Mouse (Mus musculus) midbrain, postnatal 0 days (tissue): ENCODE measurements around the gene Tnip3. TPM values are rescaled to one million over a fixed set of nuclear protein-coding genes. Genes with fewer than 3 reads are reported as not detected.

ENCODE experiments used
- ATAC-seq: fragments of 200-750 bp; cut with Nextera tagmentation; 2 replicates; pipeline ENCODE4 v1.8.0; 2017; ENCODE audit warnings: moderate number of reproducible peaks, mild to moderate bottlenecking, moderate TSS enrichment, moderate library complexity; ENCODE audit not compliant: low FRiP score
- DNase-seq: peaks from one replicate; pipeline ENCODE4 v3.0.0-alpha.2; 2015; ENCODE audit warnings: low spot score
- H3K27ac ChIP-seq: fragments of 300-500 bp; sonication (generic); 2 replicates; pipeline ENCODE4 v1.5.1; 2014; ENCODE audit warnings: low read depth, mild to moderate bottlenecking, low read length, mixed read lengths
- H3K27me3 ChIP-seq: fragments of 300-500 bp; sonication (generic); 2 replicates; pipeline ENCODE4 v1.6.1; 2014; ENCODE audit warnings: low read length, control low read depth, mixed read lengths; ENCODE audit not compliant: insufficient read depth
- H3K36me3 ChIP-seq: fragments of 300-500 bp; sonication (generic); 2 replicates; pipeline ENCODE4 v1.6.1; 2014; ENCODE audit warnings: low read length, control low read depth, mixed read lengths; ENCODE audit not compliant: insufficient read depth
- H3K4me1 ChIP-seq: fragments of 300-500 bp; sonication (generic); 2 replicates; pipeline ENCODE4 v1.6.1; 2014; ENCODE audit warnings: mild to moderate bottlenecking, control low read depth, antibody characterized with exemption, low read length, mixed read lengths; ENCODE audit not compliant: insufficient read depth
- H3K4me2 ChIP-seq: fragments of 300-500 bp; sonication (generic); 2 replicates; pipeline ENCODE4 v1.6.1; 2014; ENCODE audit warnings: low read depth, mild to moderate bottlenecking, low read length, mixed read lengths; ENCODE audit not compliant: poor library complexity, severe bottlenecking
- H3K4me3 ChIP-seq: fragments of 300-500 bp; sonication (generic); 2 replicates; pipeline ENCODE4 v1.5.1; 2014; ENCODE audit warnings: low read depth, mild to moderate bottlenecking, low read length, moderate library complexity
- H3K9ac ChIP-seq: fragments of 300-500 bp; sonication (generic); replicated peaks from 2 replicates; pipeline ENCODE4 v1.6.1; 2014; ENCODE audit warnings: mild to moderate bottlenecking, low read length, moderate library complexity, mixed read lengths; ENCODE audit not compliant: poor library complexity, severe bottlenecking
- H3K9me3 ChIP-seq: fragments of 300-500 bp; sonication (generic); 2 replicates; pipeline ENCODE4 v1.6.1; 2016; ENCODE audit warnings: low read length, control low read depth
- CTCF ChIP-seq: IDR thresholded peaks from 2 replicates; pipeline ENCODE4 v1.5.1; 2016; ENCODE audit warnings: antibody characterized with exemption, mild to moderate bottlenecking
- WGBS: fragments of 180-500 bp; shearing (Covaris S2); extraction: QIAGEN DNeasy Blood & Tissue Kit; methylation state at CpG from one replicate; pipeline ENCODE4 v1.1.7; 2014; 5-methylcytosine and 5-hydroxymethylcytosine counted together
- polyA plus RNA-seq: library from polyadenylated mRNA; unstranded; fragments of >200 nt; fragmentation: Nextera tagmentation; extraction: Ambion mirVana; gene quantifications from 2 replicates; pipeline ENCODE4 v1.2.1, GENCODE M21; 2015
- total RNA-seq: library from RNA; depleted of rRNA; stranded (reverse); fragments of >200 nt; gene quantifications from 2 replicates; pipeline ENCODE4 v1.2.3, GENCODE M21; 2014; rRNA removed

Tnip3 gene
- total and polyA plus RNA-seq, 2 experiments from 2014 or later = not detected

GRCm38 (mm10) chr6:65663990-65664389 lies 138.9 kb downstream of the Tnip3 start:
- no peaks in the 10 kb centered on the region for H3K4me1 ChIP-seq
- no peak overlapping the region for H3K4me2 ChIP-seq
- no peak for DNase-seq
- no peak overlapping the region for H3K27ac ChIP-seq
- H3K36me3 ChIP-seq = no peaks in the 10 kb centered on the region
- H3K4me3 ChIP-seq = no peak overlapping the region
- no peak for TF ChIP-seq CTCF
- ATAC-seq = no peak
- no peak overlapping the region for H3K9ac ChIP-seq
- WGBS = 69% methylated on average over 6 of the region's 6 CpGs
- H3K27me3 ChIP-seq = no peaks in the 10 kb centered on the region
- no peaks in the 10 kb centered on the region for H3K9me3 ChIP-seq

- WGBS = 86% methylated on average over 3 of the region's 3 CpGs
- DNase-seq = no peak
- no peaks in the 10 kb centered on the region for H3K36me3 ChIP-seq
- ATAC-seq = no peak
- no peaks in the 10 kb centered on the region for H3K4me1 ChIP-seq
- no peaks in the 10 kb centered on the region for H3K9me3 ChIP-seq
- no peak overlapping the region for H3K27ac ChIP-seq
- no peak for TF ChIP-seq CTCF
- no peaks in the 10 kb centered on the region for H3K27me3 ChIP-seq
- H3K4me3 ChIP-seq = no peak overlapping the region
- no peak overlapping the region for H3K9ac ChIP-seq
- H3K4me2 ChIP-seq = no peak overlapping the region
These were observed 141.2 kb downstream of the Tnip3 start for GRCm38 (mm10) chr6:65666295-65666694.

GRCm38 (mm10) chr6:65669971-65670370 lies 144.9 kb downstream of the Tnip3 start:
- Histone ChIP-seq H3K36me3 (no peaks in the 10 kb centered on the region), H3K9ac (no peak overlapping the region), H3K9me3 (no peaks in the 10 kb centered on the region), H3K4me2 (no peak overlapping the region), H3K27me3 (no peaks in the 10 kb centered on the region), H3K4me3 (no peak overlapping the region), H3K4me1 (0 out of 2 replicates have a peak, but pooled peaks cover 4% of the 10 kb centered on the region), H3K27ac (no peak overlapping the region)
- WGBS = 50% methylated on average over 2 of the region's 2 CpGs
- DNase-seq = no peak
- ATAC-seq = no peak
- TF ChIP-seq CTCF = no peak

- H3K4me1 ChIP-seq = 0 out of 2 replicates have a peak, but pooled peaks cover 4% of the 10 kb centered on the region
These were observed 145.9 kb downstream of the Tnip3 start for GRCm38 (mm10) chr6:65670981-65671411.

GRCm38 (mm10) chr6:65671451-65671850 lies 146.3 kb downstream of the Tnip3 start, which contains the start of gene Ndnf:
TSS of gene Ndnf (plus strand) at chr6:65671590.
- DNase-seq = peak; percentile 75
- TF ChIP-seq CTCF = no peak

More at GRCm38 (mm10) chr6:65670981-65671411, 145.9 kb downstream of the Tnip3 start:
- H3K27ac ChIP-seq = no peak overlapping the region
- peak overlapping the region; percentile 29; the same call in 1 of the 2 replicates for H3K9ac ChIP-seq
- H3K4me2 ChIP-seq = peak overlapping the region; percentile 98
- H3K4me3 ChIP-seq = peak overlapping the region; percentile 57
- H3K36me3 ChIP-seq = no peaks in the 10 kb centered on the region
- no peaks in the 10 kb centered on the region for H3K9me3 ChIP-seq
- no peak for TF ChIP-seq CTCF
- no peaks in the 10 kb centered on the region for H3K27me3 ChIP-seq
- WGBS = 3% methylated on average over 16 of the region's 21 CpGs
- ATAC-seq (peak; percentile 39), DNase-seq (no peak)

GRCm38 (mm10) chr6:65672131-65673031 lies 147.3 kb downstream of the Tnip3 start:
- H3K4me2 ChIP-seq = peak overlapping the region; percentile 98
- H3K4me3 ChIP-seq = peak overlapping the region; percentile 57
- H3K27me3 ChIP-seq = no peaks in the 10 kb centered on the region
- H3K4me1 ChIP-seq = 0 out of 2 replicates have a peak, but pooled peaks cover 4% of the 10 kb centered on the region
- no peaks in the 10 kb centered on the region for H3K9me3 ChIP-seq
- ATAC-seq = peak; percentile 24
- under 1% methylated on average over 54 of the region's 57 CpGs for WGBS
- no peak for TF ChIP-seq CTCF
- no peak overlapping the region for H3K27ac ChIP-seq
- H3K36me3 ChIP-seq = no peaks in the 10 kb centered on the region
- peak; percentile 32 for DNase-seq
- peak overlapping the region; percentile 51 for H3K9ac ChIP-seq

More at GRCm38 (mm10) chr6:65671451-65671850, 146.3 kb downstream of the Tnip3 start, which contains the start of gene Ndnf:
- peak; percentile 88 for ATAC-seq
- Histone ChIP-seq H3K4me2 (peak within 1 kb of the TSS; percentile 98), H3K9me3 (no peaks in the 10 kb centered on the region), H3K4me1 (0 out of 2 replicates have a peak, but pooled peaks cover 4% of the 10 kb centered on the region), H3K27ac (no peak within 1 kb of the TSS), H3K36me3 (no peaks in the 10 kb centered on the region), H3K9ac (peak within 1 kb of the TSS; percentile 51), H3K27me3 (no peaks in the 10 kb centered on the region), H3K4me3 (peak within 1 kb of the TSS; percentile 57)
- WGBS = under 1% methylated on average over 31 of the region's 45 CpGs

Other genes with a start within 250 kb of the Tnip3 start
- gene C130060K24Rik, start 144.2 kb upstream of the Tnip3 start, total RNA-seq = 1.6 and 5.3 TPM in 2 replicates
- 1.4 and 1.8 TPM in 2 replicates for gene C130060K24Rik, start 144.2 kb upstream of the Tnip3 start, polyA plus RNA-seq
- gene Ndnf, start 146.3 kb downstream of the Tnip3 start, total RNA-seq = 14.0 and 30.2 TPM in 2 replicates
- gene Ndnf, start 146.3 kb downstream of the Tnip3 start, polyA plus RNA-seq = 2.4 and 3.2 TPM in 2 replicates